Mouse (Mus musculus) skeletal muscle tissue, postnatal 0 days (tissue): ENCODE data around the gene Zfp72. TPM values are rescaled to one million over a fixed set of nuclear protein-coding genes. Genes with fewer than 3 reads are reported as not detected.

Source experiments
- microRNA counts: library from miRNA; unstranded; fragments of <30 nt; microRNA quantifications from one replicate; lab custom pipeline; 2015
- microRNA-seq, 2 experiments: library from miRNA; unstranded; fragments of <30 nt; microRNA quantifications; one replicate each; pipeline ENCODE4; 2016
- polyA plus RNA-seq: library from polyadenylated mRNA; unstranded; fragments of >200 nt; fragmentation: Nextera tagmentation; extraction: Ambion mirVana; gene quantifications from 2 replicates; pipeline ENCODE4 v1.2.1, GENCODE M21; 2015

Gene Zfp72
- polyA plus RNA-seq, result 1.2 and 1.5 TPM in 2 replicates

DNA sequence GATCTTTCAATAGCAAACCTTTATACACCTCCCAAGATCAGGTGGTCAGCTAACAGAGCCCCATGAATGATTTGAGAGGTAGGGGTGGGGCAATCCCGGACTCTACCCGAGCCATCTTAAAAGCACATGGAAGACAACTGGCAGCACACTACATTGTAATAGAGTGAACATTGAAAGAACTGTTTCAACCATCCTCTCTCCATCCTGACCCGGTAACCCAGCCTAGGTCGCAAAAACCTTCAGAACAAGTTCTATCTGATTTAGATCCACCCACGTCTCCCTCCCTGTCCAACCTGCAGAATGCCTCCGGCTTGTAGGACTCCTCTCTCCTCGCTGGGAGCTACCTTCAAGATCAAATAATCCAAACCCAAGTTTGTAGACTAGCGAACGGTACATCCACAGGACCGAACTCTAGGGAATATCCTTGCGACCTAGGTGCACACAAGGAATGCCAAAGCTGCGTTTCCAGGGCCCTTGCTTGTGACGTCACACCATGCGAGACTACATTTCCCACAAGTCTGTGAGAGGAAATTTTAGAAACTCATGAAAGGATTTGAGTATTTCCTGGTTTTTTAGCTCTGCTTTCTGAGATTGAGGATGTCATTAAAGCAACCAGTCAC lies at the start of gene Zfp72:
Gene Zfp72 (minus strand): TSS at position 466 of the 620 bp plus-strand sequence.

GRCm38 (mm10) chr13:74399298-74399839 lies 8.7 kb upstream of the Zfp72 start, which contains the start of gene Ftl1-ps1:
Gene Ftl1-ps1 (plus strand): TSS chr13:74399694.

DNA sequence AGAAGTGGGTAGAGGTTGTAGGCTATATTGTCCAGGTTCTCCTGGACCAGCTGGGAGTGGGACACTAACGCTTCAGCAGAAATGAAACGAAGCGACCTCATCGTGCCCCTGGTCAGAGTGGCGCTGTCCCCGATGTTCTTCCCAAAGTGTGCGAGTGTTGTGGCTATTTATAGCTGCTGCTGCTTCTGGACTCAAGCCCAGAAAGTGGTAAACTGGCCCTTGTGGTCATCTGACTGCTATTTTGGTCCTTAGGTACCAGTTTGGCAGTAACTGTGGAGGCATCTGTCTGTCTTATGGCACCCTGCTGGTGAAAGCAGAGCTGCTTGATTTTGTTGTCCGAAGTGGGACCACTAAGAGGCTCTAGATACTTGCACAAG lies 26.8 kb downstream of the Zfp72 start, which contains the start of gene Lrrc14b:
Gene Lrrc14b (minus strand): TSS at position 147 of the 377 bp plus-strand sequence.

GRCm38 (mm10) chr13:74349566-74350434 lies 40.8 kb downstream of the Zfp72 start, which contains the start of the genes Sdha and Ccdc127:
Gene Sdha (minus strand): TSS chr13:74350280.
Gene Ccdc127 (plus strand): TSS chr13:74350309.

MicroRNA genes within 50 kb of the gene (microRNA counts, 519-probe panel; counts per million panel counts)
- microRNA mmu-miR-692 (lab: Ali Mortazavi, UCI), result 296 counts per million, percentile 58 among the panel's probes with 10 or more counts

Small RNA genes within 50 kb of the gene (microRNA-seq; reads per million reads assigned to microRNA genes)
- gene Mir692-3, result 0 reads per million in 2 experiments

Other genes with a start within 250 kb of the Zfp72 start
- 32.1 and 35.4 TPM in 2 replicates for gene Exoc3, start 182.1 kb downstream of the Zfp72 start, polyA plus RNA-seq
- 0.23 and 0.37 TPM in 2 replicates for gene Ahrr, start 98.5 kb downstream of the Zfp72 start, polyA plus RNA-seq
- gene Pdcd6, start 73.3 kb downstream of the Zfp72 start, polyA plus RNA-seq, result 62.5 and 68.0 TPM in 2 replicates
- 477 and 507 TPM in 2 replicates for gene Sdha, start 40.6 kb downstream of the Zfp72 start, polyA plus RNA-seq
- gene Ccdc127, start 40.5 kb downstream of the Zfp72 start, polyA plus RNA-seq, result 44.5 and 46.7 TPM in 2 replicates
- gene Lrrc14b, start 26.8 kb downstream of the Zfp72 start, polyA plus RNA-seq, result 20.7 and 22.3 TPM in 2 replicates
- 47.4 and 68.7 TPM in 2 replicates for gene Ftl1-ps1, start 8.9 kb upstream of the Zfp72 start, polyA plus RNA-seq
- gene Zfp825, start 103.2 kb upstream of the Zfp72 start, polyA plus RNA-seq, result 13.1 and 13.3 TPM in 2 replicates
- 7.9 and 8.9 TPM in 2 replicates for gene Erap1, start 248.7 kb upstream of the Zfp72 start, polyA plus RNA-seq